Mouse (Mus musculus) thymus, postnatal 10 days (tissue): Measurements from ENCODE around the gene Itpkb.
A peak's percentile ranks its signal among the peaks of the same experiment; 100 is the strongest.

ENCODE experiments used
- DNase-seq, 2 experiments: peaks; one replicate each; pipeline ENCODE4 v3.0.0; 2021; ENCODE audit warnings: low spot score in 2 of 2

Itpkb gene

GRCm38 (mm10) chr1:180314641-180315040 lies 15.6 kb upstream of the Itpkb start:
- DNase-seq = no peak

DNA sequence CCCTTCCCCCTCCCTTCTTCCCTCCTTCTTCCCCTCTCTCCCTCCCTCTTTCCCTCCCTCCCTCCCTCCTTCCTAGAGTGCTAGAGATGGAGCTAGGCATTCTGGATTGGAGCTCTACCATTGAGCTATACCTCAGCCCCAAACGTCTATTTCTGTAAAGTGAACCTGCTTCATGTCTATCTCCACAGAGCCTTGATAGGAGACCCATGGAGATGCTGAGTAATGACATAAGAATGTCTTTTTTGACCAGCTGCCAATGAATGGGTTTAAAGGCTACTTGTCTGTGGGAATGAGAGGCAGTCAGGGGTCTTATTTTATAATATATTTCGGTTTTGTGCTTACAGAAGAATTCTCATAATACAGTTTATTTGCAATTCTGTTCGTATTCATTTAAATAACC lies 15.2 kb upstream of the Itpkb start:
- DNase-seq = no peak

GRCm38 (mm10) chr1:180317450-180317849 lies 12.8 kb upstream of the Itpkb start:
- no peak for DNase-seq

GRCm38 (mm10) chr1:180318407-180318806 lies 11.9 kb upstream of the Itpkb start:
- DNase-seq = peak in 1 of 2 experiments; percentile 26

GRCm38 (mm10) chr1:180319895-180320294 lies 10.4 kb upstream of the Itpkb start:
- no peak for DNase-seq

GRCm38 (mm10) chr1:180322896-180323295 lies 7.4 kb upstream of the Itpkb start:
- DNase-seq = no peak

- no peak for DNase-seq
These were observed 6.8 kb upstream of the Itpkb start for GRCm38 (mm10) chr1:180323491-180323890.

DNA sequence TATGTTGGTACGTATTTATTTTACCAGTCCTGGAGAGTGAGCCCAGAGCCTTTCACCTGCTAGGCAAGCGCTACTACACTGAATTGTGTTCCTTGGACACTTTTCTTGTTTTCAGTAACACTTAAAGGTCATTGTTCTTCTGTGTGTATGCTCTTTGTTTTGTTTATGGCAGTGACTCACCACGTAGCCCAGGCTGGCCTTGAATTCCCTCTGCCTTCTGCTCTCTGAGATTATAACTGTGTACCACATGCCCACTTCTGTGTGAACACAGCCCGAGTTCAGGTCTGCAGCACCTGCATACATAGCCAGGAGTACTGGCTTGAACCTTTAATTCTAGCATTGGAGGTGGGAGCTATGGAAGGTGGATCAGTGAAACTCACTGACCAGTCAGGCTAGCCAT lies 6.0 kb upstream of the Itpkb start:
- no peak for DNase-seq

GRCm38 (mm10) chr1:180328794-180329665 lies 1.3 kb upstream of the Itpkb start:
- DNase-seq = peak in 1 of 2 experiments; percentile 41

GRCm38 (mm10) chr1:180329706-180330105 lies 579 bp upstream of the Itpkb start:
- no peak for DNase-seq

GRCm38 (mm10) chr1:180330707-180331545 lies 641 bp downstream of the Itpkb start:
- DNase-seq = peak; percentile 47 to 61

GRCm38 (mm10) chr1:180331546-180332075 lies 1.3 kb downstream of the Itpkb start:
- peak in 1 of 2 experiments; percentile 26 for DNase-seq

- peak; percentile 41 to 54 for DNase-seq
These were observed 2.0 kb downstream of the Itpkb start for GRCm38 (mm10) chr1:180332076-180332927.

DNA sequence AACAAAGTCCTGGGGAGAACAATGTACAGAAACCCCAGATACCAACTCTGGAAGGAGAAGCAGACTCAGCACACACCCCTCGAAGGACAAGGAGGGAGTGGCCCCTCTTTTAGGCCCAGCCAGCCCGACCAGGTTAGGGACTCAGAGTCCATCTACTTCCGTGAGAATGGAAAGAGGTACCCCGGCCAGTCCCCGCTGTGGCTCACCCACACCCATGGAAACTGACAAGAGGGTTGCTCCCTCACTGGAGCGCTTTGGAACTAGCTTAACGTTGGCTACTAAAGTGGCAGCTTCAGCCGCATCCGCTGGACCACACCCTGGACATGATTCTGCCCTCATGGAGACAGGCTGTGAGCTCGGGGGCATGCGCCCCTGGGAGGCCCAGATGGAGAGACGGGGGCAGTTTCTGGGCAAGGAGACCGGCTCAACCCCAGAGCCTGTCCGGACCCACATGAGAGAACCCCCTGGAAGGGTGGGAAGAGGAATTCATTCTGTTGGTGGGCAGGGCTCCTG lies 2.7 kb downstream of the Itpkb start:
- no peak for DNase-seq

DNA sequence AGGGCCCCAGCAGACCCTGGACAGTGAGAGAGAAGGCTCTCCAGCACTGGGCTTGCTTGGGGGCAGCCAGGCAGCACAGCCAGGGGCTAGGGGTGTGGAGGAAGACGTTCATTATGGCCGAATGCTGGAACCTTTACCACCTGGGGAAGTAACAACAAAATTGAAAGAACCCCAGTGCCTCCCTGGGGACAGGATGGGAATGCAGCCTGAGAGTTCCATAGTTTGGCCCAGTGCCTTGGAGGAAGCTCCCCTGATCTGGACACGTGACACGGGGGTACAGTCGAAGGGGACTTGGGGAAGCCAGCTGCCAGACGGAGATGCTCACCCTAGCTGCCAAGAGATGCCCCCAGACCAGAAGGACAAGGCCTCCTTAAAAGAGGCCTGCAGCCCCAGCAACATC lies 3.3 kb downstream of the Itpkb start:
- no peak for DNase-seq

DNA sequence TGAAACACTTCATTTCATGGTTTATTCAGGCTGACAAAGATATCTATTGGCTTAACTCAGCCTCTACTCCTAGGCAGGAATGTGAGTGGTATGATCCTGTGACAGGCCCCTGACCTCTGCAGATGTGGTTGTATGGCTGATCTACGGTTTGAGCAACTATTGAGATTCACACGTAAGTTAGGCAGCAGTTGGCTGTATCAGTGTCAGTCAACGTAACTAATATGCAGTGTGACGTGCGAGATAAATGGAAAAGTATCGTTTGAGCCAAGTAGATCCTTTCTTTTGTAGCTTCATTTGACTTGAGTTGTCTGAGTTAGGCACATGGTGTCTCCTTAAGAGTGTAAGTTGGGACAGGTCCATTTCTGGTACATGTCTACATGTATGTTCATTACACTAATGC lies 4.3 kb downstream of the Itpkb start:
- no peak for DNase-seq

DNA sequence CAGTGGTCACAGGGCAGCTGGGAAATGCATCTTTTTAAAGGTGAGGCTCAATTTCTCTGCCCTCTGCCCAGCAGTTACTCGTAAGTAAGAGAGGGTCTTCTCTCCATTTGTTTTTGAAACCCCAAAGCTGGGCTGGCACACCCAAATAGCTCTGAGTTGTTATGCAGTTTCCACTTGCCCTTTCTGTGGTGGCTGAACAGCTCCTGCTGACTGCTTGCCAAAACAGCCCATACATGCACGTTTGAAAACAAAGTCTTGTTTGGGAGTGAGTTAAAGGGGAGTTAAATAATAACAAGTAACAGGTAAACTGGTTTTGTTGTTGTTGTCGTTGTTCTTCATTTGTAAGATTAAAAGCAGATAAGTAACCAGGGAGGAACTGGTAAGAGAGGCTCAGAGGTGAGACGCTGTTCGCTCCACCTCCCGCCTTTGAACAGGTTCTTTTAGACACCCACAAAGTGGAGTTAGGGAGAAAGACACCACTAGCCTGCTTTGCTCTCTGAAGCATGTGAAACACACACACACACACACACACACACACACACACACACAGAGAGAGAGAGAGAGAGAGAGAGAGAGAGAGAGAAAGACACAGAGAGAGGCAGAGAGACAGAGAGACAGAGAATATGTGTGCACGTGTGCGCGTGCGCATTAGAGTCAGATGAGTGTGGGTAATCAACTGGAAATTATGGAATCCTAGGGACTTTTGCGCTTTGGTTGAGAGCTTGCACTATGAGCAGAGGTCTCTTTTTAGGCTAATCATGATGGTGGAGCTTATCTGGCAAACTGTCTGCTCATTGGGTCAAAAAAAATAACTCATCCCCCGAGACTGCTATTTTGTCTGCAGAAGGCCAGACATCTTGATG lies 5.5 kb downstream of the Itpkb start:
- no peak for DNase-seq

DNA sequence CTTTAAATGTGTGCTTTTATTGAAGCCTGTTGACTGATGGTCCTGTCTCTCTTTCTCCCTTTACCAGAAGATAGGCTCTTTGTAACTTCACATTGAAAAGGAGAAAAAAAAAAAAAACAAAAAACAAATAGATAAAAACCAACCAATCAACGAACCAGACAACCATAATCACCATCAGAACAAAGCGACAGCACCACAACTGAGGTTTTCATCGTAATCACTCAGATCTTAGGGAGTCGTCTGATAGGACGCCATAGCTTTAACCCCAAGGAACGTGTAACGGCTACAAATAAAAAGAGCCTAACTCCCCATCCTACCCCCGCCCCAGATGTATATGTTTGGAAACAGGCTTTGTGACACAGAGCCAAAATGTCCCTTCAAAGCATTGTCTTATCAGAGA lies 8.1 kb downstream of the Itpkb start:
- DNase-seq = no peak

- DNase-seq = no peak
These were observed 8.9 kb downstream of the Itpkb start for GRCm38 (mm10) chr1:180339143-180339542.

DNA sequence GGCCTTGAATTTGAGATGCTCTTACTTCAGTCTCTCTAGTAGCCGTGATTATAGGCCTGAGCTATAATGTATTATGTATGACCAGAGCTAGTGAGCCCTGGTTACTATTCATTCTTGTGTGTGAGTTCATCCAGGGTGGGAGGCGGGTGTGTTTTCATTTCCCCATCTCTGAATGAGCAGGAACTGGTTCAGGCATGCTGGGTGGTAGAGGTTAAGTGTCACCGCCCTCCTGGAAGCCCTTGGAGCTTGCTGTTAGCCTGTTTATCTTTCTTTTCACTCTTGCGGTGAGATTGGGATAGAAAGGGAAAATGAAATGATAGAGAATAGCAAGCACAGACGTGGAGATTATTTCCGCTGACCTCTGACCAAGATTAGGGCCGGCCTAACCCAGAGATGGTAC lies 12.7 kb downstream of the Itpkb start:
- DNase-seq = no peak
